Mouse (Mus musculus) heart, postnatal 0 days (tissue): ENCODE measurements at regions not wholly inside any gene's neighbourhood (a gene's known extent, or its start where the extent isn't known, plus 50 kb on each side); places are given as distances from the start of the nearest gene placed in this dataset.
"Not testable (repeated sequence)": the region's sequence is repeated elsewhere in the genome, so short reads cannot be mapped to it uniquely, and the experiment has no call there.

Experiments used
- ATAC-seq: fragments of 200-750 bp; cut with Nextera tagmentation; 2 replicates; pipeline ENCODE4 v1.8.0; 2017; ENCODE audit warnings: low read depth, moderate number of reproducible peaks, moderate library complexity; ENCODE audit not compliant: insufficient read depth
- DNase-seq: peaks from one replicate; pipeline ENCODE4 v3.0.0-alpha.2; 2016; ENCODE audit warnings: low spot score
- H3K27ac ChIP-seq: fragments of 300-500 bp; sonication (generic); 2 replicates; pipeline ENCODE4 v1.5.1; 2014; ENCODE audit warnings: low read depth, mild to moderate bottlenecking
- H3K27me3 ChIP-seq: fragments of 300-500 bp; sonication (generic); 2 replicates; pipeline ENCODE4 v1.6.1; 2014; ENCODE audit warnings: low read length, mixed read lengths; ENCODE audit not compliant: control insufficient read depth, insufficient read depth
- H3K36me3 ChIP-seq: fragments of 300-500 bp; sonication (generic); replicated peaks from 2 replicates; pipeline ENCODE4 v1.6.1; 2014; ENCODE audit warnings: low read length, mixed read lengths; ENCODE audit not compliant: control insufficient read depth, insufficient read depth
- H3K4me1 ChIP-seq: fragments of 300-500 bp; sonication (generic); 2 replicates; pipeline ENCODE4 v1.6.1; 2014; ENCODE audit warnings: antibody characterized with exemption; ENCODE audit not compliant: control insufficient read depth, insufficient read depth
- H3K4me2 ChIP-seq: fragments of 300-500 bp; sonication (generic); 2 replicates; pipeline ENCODE4 v1.6.1; 2014; ENCODE audit warnings: low read depth, mild to moderate bottlenecking, low read length, moderate library complexity
- H3K4me3 ChIP-seq: fragments of 300-500 bp; sonication (generic); 2 replicates; pipeline ENCODE4 v1.5.1; 2014; ENCODE audit warnings: low read depth, low read length
- H3K9ac ChIP-seq: fragments of 300-500 bp; sonication (generic); replicated peaks from 2 replicates; pipeline ENCODE4 v1.6.1; 2014; ENCODE audit warnings: low read depth, low read length, mixed read lengths
- H3K9me3 ChIP-seq: fragments of 300-500 bp; sonication (generic); replicated peaks from 2 replicates; pipeline ENCODE4 v1.6.1; 2016; ENCODE audit warnings: low read length; ENCODE audit not compliant: control insufficient read depth
- CTCF ChIP-seq: IDR thresholded peaks from 2 replicates; pipeline ENCODE4 v1.5.1; 2016; ENCODE audit warnings: antibody characterized with exemption, control low read depth, low read depth
- EP300 ChIP-seq: IDR thresholded peaks from 2 replicates; pipeline ENCODE4 v1.6.1; 2016; ENCODE audit warnings: antibody characterized with exemption, low read depth
- WGBS: fragments of 180-500 bp; shearing (Covaris S2); extraction: QIAGEN DNeasy Blood & Tissue Kit; methylation state at CpG from one replicate; pipeline ENCODE4 v1.1.7; 2014; 5-methylcytosine and 5-hydroxymethylcytosine counted together

- ATAC-seq = peak; percentile 24; the same call in 1 of the 2 replicates
- DNase-seq = peak; percentile 6
- no peaks in the 10 kb centered on the region for H3K36me3 ChIP-seq
- TF ChIP-seq CTCF (no peak), EP300 (no peak)
- 0 out of 2 replicates have a peak overlapping the region, but pooled peaks have one; percentile 36 for H3K27ac ChIP-seq
- WGBS = 20% methylated on average over 10 of the region's 10 CpGs
- no peaks in the 10 kb centered on the region for H3K4me1 ChIP-seq
- H3K9ac ChIP-seq = no peak overlapping the region
- H3K27me3 ChIP-seq = no peaks in the 10 kb centered on the region
- peak overlapping the region; percentile 32 for H3K4me2 ChIP-seq
- H3K9me3 ChIP-seq = no peaks in the 10 kb centered on the region
- H3K4me3 ChIP-seq = 0 out of 2 replicates have a peak overlapping the region, but pooled peaks have one; percentile 8
These were observed 96.5 kb upstream of the Map3k1 start for GRCm38 (mm10) chr13:111905213-111905701.

GRCm38 (mm10) chr13:111911071-111911470 is 102.3 kb upstream of the Map3k1 start:
- 89% methylated on average over 5 of the region's 5 CpGs for WGBS
- no peak for ATAC-seq

GRCm38 (mm10) chr13:111911661-111912312 is 103.0 kb upstream of the Map3k1 start:
- H3K27ac ChIP-seq = no peak overlapping the region
- H3K4me1 ChIP-seq = no peaks in the 10 kb centered on the region
- no peak overlapping the region for H3K4me2 ChIP-seq
- no peaks in the 10 kb centered on the region for H3K36me3 ChIP-seq
- no peaks in the 10 kb centered on the region for H3K27me3 ChIP-seq
- 59% methylated on average over 11 of the region's 11 CpGs for WGBS
- TF ChIP-seq CTCF (no peak), EP300 (no peak)
- DNase-seq = no peak
- no peak for ATAC-seq
- H3K9ac ChIP-seq = no peak overlapping the region
- no peak overlapping the region for H3K4me3 ChIP-seq
- H3K9me3 ChIP-seq = no peaks in the 10 kb centered on the region

More at GRCm38 (mm10) chr13:111911071-111911470, 102.3 kb upstream of the Map3k1 start:
- DNase-seq = no peak
- H3K36me3 ChIP-seq = no peaks in the 10 kb centered on the region
- no peaks in the 10 kb centered on the region for H3K27me3 ChIP-seq
- H3K4me3 ChIP-seq = no peak overlapping the region
- no peak overlapping the region for H3K27ac ChIP-seq
- no peaks in the 10 kb centered on the region for H3K9me3 ChIP-seq
- no peaks in the 10 kb centered on the region for H3K4me1 ChIP-seq
- no peak for TF ChIP-seq CTCF
- TF ChIP-seq EP300 = no peak
- no peak overlapping the region for H3K9ac ChIP-seq
- H3K4me2 ChIP-seq = no peak overlapping the region

- H3K27ac ChIP-seq = no peak overlapping the region
- no peak overlapping the region for H3K4me3 ChIP-seq
- H3K9ac ChIP-seq = no peak overlapping the region
- no peak overlapping the region for H3K4me2 ChIP-seq
- no peaks in the 10 kb centered on the region for H3K36me3 ChIP-seq
- no peaks in the 10 kb centered on the region for H3K4me1 ChIP-seq
- no peaks in the 10 kb centered on the region for H3K27me3 ChIP-seq
- no peak for DNase-seq
- WGBS = 62% methylated on average over 5 of the region's 5 CpGs
- ATAC-seq = no peak
- H3K9me3 ChIP-seq = no peaks in the 10 kb centered on the region
- no peak for TF ChIP-seq EP300
- no peak for TF ChIP-seq CTCF
These were observed 105.6 kb upstream of the Map3k1 start for GRCm38 (mm10) chr13:111914348-111914913.

GRCm38 (mm10) chr13:111919417-111919816 is 110.6 kb upstream of the Map3k1 start:
- not testable (repeated sequence) for H3K4me1 ChIP-seq, DNase-seq, H3K27ac ChIP-seq, H3K9me3 ChIP-seq, ATAC-seq, H3K36me3 ChIP-seq, H3K4me2 ChIP-seq, H3K4me3 ChIP-seq, H3K27me3 ChIP-seq, H3K9ac ChIP-seq
- 74% methylated on average over 11 of the region's 11 CpGs for WGBS
